Mouse (Mus musculus): ENCODE results near the gene Fbxl13.

- no peak for TF ChIP-seq POLR2A (IDR thresholded peaks at IDR 0.05; ENCODE audit: insufficient read depth, low read length)
- TF ChIP-seq CTCF (IDR thresholded peaks at IDR 0.05; ENCODE audit: low read depth, low read length), result no peak
- TF ChIP-seq EP300 (IDR thresholded peaks at IDR 0.05; ENCODE audit: insufficient read depth, low read depth, low read length), result no peak
Observed at GRCm38 (mm10) chr5:21608311-21609304, 36.8 kb downstream of the Fbxl13 start.
